Mouse (Mus musculus): ENCODE results near the gene Rad51d. TPM values are rescaled to one million over a fixed set of nuclear protein-coding genes. Genes with fewer than 3 reads are reported as not detected.

Rad51d gene
- polyA plus RNA-seq, 1 experiment = 16.6 TPM

DNA sequence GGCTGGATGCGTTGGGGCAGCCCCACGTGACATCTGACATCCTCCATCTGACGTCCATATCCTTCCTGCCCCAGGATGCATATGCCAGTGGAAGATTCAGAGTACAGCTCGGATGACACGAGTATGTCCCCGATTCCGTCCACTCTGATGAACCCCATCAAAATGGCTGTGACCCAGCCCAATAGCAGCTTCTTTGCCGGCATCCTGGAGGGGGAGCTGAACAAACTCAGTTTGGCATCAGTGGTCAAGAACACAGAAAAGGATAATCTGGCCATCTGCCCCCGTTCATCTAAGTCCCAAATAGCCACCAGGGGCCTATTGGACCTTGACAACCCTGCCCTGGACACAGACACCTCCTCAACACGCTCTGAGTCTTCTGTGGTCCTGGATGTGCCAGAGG lies 7.1 kb upstream of the Rad51d start:
- Histone ChIP-seq H3K4me1 (ENCODE audit: control insufficient read depth, insufficient read depth, low read length) (no peaks in the 10 kb centered on the region), H3K27ac (ENCODE audit: insufficient read depth, low read length) (no peak overlapping the region), H3K4me3 (ENCODE audit: insufficient read depth, low read length) (no peak overlapping the region)
- no peak for TF ChIP-seq CTCF (IDR thresholded peaks at IDR 0.05; ENCODE audit: extremely low read depth, insufficient read depth, low read length)
- TF ChIP-seq POLR2A (IDR thresholded peaks at IDR 0.05; ENCODE audit: extremely low read depth, insufficient read depth, low read length) = no peak

DNA sequence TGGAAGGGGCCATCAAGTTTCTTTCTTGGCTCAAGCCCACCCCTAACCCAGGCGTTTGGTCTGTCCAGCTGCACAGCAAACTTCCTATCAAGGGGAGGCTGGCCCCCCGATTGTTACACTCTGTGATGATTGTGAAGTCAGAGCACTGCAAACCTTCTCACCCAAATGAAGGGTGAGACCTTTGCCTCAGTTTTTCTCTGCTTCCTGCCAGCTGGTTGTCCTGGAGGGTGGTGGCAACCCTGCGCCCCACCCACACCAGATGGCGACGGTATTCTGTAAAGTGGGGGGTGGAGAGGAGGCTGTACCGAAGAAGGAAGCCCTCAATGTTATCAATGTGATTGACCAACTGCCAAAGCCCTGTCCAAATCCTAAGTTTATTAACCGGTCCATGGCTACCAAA lies 1.5 kb upstream of the Rad51d start, which contains the start of gene Fndc8:
Gene Fndc8, plus strand, starts transcription at position 189 of the 400 bp plus-strand sequence.
- TF ChIP-seq POLR2A (IDR thresholded peaks at IDR 0.05; ENCODE audit: extremely low read depth, insufficient read depth, low read length) (no peak), CTCF (IDR thresholded peaks at IDR 0.05; ENCODE audit: extremely low read depth, insufficient read depth, low read length) (no peak)
- H3K4me1 ChIP-seq (ENCODE audit: control insufficient read depth, insufficient read depth, low read length) = 0 out of 2 replicates have a peak, but pooled peaks cover 2% of the 10 kb centered on the region
- no peak within 1 kb of the TSS for H3K27ac ChIP-seq (ENCODE audit: insufficient read depth, low read length)
- H3K4me3 ChIP-seq (ENCODE audit: insufficient read depth, low read length) = no peak within 1 kb of the TSS

GRCm38 (mm10) chr11:82889524-82890341 lies 681 bp downstream of the Rad51d start:
- no peak overlapping the region for H3K27ac ChIP-seq (ENCODE audit: insufficient read depth, low read length)
- 0 out of 2 replicates have a peak, but pooled peaks cover 2% of the 10 kb centered on the region for H3K4me1 ChIP-seq (ENCODE audit: control insufficient read depth, insufficient read depth, low read length)
- TF ChIP-seq POLR2A (IDR thresholded peaks at IDR 0.05; ENCODE audit: extremely low read depth, insufficient read depth, low read length) (no peak), CTCF (IDR thresholded peaks at IDR 0.05; ENCODE audit: extremely low read depth, insufficient read depth, low read length) (no peak)
- peak overlapping the region; percentile 67 for H3K4me3 ChIP-seq (ENCODE audit: insufficient read depth, low read length)

GRCm38 (mm10) chr11:82888491-82888946 lies 1.9 kb downstream of the Rad51d start:
- TF ChIP-seq CTCF (IDR thresholded peaks at IDR 0.05; ENCODE audit: extremely low read depth, insufficient read depth, low read length) (no peak), POLR2A (IDR thresholded peaks at IDR 0.05; ENCODE audit: extremely low read depth, insufficient read depth, low read length) (no peak)
- H3K27ac ChIP-seq (ENCODE audit: insufficient read depth, low read length) = no peak overlapping the region
- H3K4me3 ChIP-seq (ENCODE audit: insufficient read depth, low read length) = no peak overlapping the region; the same call in 1 of the 2 replicates
- 0 out of 2 replicates have a peak, but pooled peaks cover 2% of the 10 kb centered on the region for H3K4me1 ChIP-seq (ENCODE audit: control insufficient read depth, insufficient read depth, low read length)

DNA sequence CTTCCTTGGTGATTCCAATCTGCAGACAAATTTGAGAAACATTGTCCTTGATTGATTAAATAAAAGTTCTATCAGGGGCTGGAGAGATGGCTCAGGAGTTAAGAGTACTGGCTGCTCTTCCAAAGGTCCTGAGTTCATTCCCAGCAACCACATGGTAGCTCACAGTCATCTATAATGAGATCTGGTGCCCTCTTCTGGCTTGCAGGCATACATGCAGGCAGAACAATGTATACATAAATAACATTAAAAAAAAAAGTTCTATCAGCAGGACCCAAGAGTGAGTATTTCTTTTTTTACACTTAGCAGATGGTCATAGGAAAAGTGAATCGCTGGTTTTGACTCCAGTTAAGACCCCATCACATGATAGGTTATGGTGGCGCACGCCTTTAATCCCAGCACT lies 3.9 kb downstream of the Rad51d start:
- H3K27ac ChIP-seq (ENCODE audit: insufficient read depth, low read length) = no peak overlapping the region
- no peak overlapping the region for H3K4me3 ChIP-seq (ENCODE audit: insufficient read depth, low read length)
- H3K4me1 ChIP-seq (ENCODE audit: control insufficient read depth, insufficient read depth, low read length) = 0 out of 2 replicates have a peak, but pooled peaks cover 2% of the 10 kb centered on the region
- TF ChIP-seq CTCF (IDR thresholded peaks at IDR 0.05; ENCODE audit: extremely low read depth, insufficient read depth, low read length) (no peak), POLR2A (IDR thresholded peaks at IDR 0.05; ENCODE audit: extremely low read depth, insufficient read depth, low read length) (no peak)

GRCm38 (mm10) chr11:82883180-82883579 lies 7.2 kb downstream of the Rad51d start:
- Histone ChIP-seq H3K4me1 (ENCODE audit: control insufficient read depth, insufficient read depth, low read length) (no peaks in the 10 kb centered on the region), H3K27ac (ENCODE audit: insufficient read depth, low read length) (no peak overlapping the region), H3K4me3 (ENCODE audit: insufficient read depth, low read length) (no peak overlapping the region)
- TF ChIP-seq POLR2A (IDR thresholded peaks at IDR 0.05; ENCODE audit: extremely low read depth, insufficient read depth, low read length) (no peak), CTCF (IDR thresholded peaks at IDR 0.05; ENCODE audit: extremely low read depth, insufficient read depth, low read length) (no peak)

GRCm38 (mm10) chr11:82877726-82878344 lies 12.6 kb downstream of the Rad51d start:
- TF ChIP-seq CTCF (IDR thresholded peaks at IDR 0.05; ENCODE audit: extremely low read depth, insufficient read depth, low read length) = no peak
- no peak for TF ChIP-seq POLR2A (IDR thresholded peaks at IDR 0.05; ENCODE audit: extremely low read depth, insufficient read depth, low read length)
- no peak overlapping the region for H3K27ac ChIP-seq (ENCODE audit: insufficient read depth, low read length)
- no peaks in the 10 kb centered on the region for H3K4me1 ChIP-seq (ENCODE audit: control insufficient read depth, insufficient read depth, low read length)
- no peak overlapping the region for H3K4me3 ChIP-seq (ENCODE audit: insufficient read depth, low read length)

GRCm38 (mm10) chr11:82875631-82876030 lies 14.8 kb downstream of the Rad51d start:
- no peaks in the 10 kb centered on the region for H3K4me1 ChIP-seq (ENCODE audit: control insufficient read depth, insufficient read depth, low read length)
- TF ChIP-seq CTCF (IDR thresholded peaks at IDR 0.05; ENCODE audit: extremely low read depth, insufficient read depth, low read length) (no peak), POLR2A (IDR thresholded peaks at IDR 0.05; ENCODE audit: extremely low read depth, insufficient read depth, low read length) (no peak)
- H3K4me3 ChIP-seq (ENCODE audit: insufficient read depth, low read length) = no peak overlapping the region

GRCm38 (mm10) chr11:82874924-82875323 lies 15.5 kb downstream of the Rad51d start:
- no peak overlapping the region for H3K27ac ChIP-seq (ENCODE audit: insufficient read depth, low read length)
- no peak overlapping the region for H3K4me3 ChIP-seq (ENCODE audit: insufficient read depth, low read length)
- no peaks in the 10 kb centered on the region for H3K4me1 ChIP-seq (ENCODE audit: control insufficient read depth, insufficient read depth, low read length)
- TF ChIP-seq POLR2A (IDR thresholded peaks at IDR 0.05; ENCODE audit: extremely low read depth, insufficient read depth, low read length) (no peak), CTCF (IDR thresholded peaks at IDR 0.05; ENCODE audit: extremely low read depth, insufficient read depth, low read length) (no peak)

More at GRCm38 (mm10) chr11:82875631-82876030, 14.8 kb downstream of the Rad51d start:
- no peak overlapping the region for H3K27ac ChIP-seq (ENCODE audit: insufficient read depth, low read length)

Measured in cortical plate, adult 2 months (tissue).